8 mouse cellular contexts compared by ENCODE assay signal in the genomic region with DNA sequence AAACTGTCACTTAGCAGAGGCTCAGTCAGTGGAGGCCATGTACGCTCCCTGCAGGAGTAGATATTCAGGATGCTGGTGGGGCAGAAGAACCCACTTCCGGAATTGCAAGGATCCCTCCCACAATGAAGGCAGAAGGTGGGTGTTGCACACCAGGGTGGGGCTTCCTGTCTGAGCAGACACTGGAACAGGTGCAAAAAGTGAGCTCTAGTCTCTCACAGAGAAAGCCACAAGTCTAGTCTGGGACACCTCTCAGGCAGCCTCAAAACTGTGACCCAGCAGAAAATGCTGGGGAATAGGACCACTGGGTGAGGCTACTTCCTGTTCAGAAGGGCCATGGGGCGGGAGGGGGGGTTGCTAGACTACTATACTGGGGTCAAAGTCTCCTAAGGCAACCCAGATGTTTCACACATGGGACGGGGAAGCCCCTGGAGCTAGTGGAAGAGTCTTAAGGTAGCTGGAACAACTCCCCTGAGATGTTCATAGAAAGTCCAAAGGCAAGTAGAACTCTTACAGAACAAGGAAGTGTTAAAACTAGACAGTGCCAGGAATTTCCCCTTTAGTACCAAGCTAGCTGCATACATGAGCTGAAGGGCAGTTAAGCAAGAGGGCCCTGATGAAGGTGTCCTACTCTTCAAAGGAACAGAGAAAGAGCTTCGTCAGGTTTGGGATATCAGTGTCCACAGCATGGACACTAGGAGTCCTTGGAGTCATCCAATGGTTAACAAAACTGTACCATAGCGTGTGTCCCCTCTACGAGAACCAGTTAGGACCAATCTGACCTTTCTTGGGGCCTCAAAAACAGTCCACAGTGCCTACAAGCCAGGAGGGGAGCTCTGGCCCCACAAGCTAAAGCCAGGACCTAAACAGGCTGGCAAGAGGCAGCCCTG. TPM values are rescaled to one million over a fixed set of nuclear protein-coding genes. Genes with fewer than 3 reads are reported as not detected.
A peak's percentile ranks its signal among the peaks of the same experiment; 100 is the strongest.
DNase-seq lines count a peak whose midpoint lies in the region; ATAC-seq and TF ChIP-seq lines count a peak whose summit lies in the region.

No protein-coding gene starts in this region.

- H3K9me3 ChIP-seq in kidney, embryonic 16.5 days (ENCODE audit: low read length) = no peaks in the 10 kb centered on the region
- H3K9me3 ChIP-seq in liver, embryonic 15.5 days (replicated peaks) = no peaks in the 10 kb centered on the region
- H3K9me3 ChIP-seq in stomach, postnatal 0 days (ENCODE audit: control insufficient read depth, low read length) = no peaks in the 10 kb centered on the region

- H3K27ac ChIP-seq in kidney, embryonic 16.5 days (ENCODE audit: low read length) = peak overlapping the region; percentile 6; the same call in 1 of the 2 replicates
- H3K27ac ChIP-seq in liver, embryonic 15.5 days (replicated peaks) = peak overlapping the region; percentile 24
- peak overlapping the region; percentile 76 for H3K27ac ChIP-seq in stomach, postnatal 0 days (replicated peaks)
- no peak overlapping the region for H3K27ac ChIP-seq in cerebellum, adult 2 months (ENCODE audit: insufficient read depth, low read length)

- TF ChIP-seq POLR2A in cerebellum, adult 2 months (IDR thresholded peaks at IDR 0.05; ENCODE audit: borderline replicate concordance, insufficient read depth, low read length) = no peak

- H3K4me3 ChIP-seq in kidney, embryonic 16.5 days (ENCODE audit: low read length) = no peak overlapping the region
- no peak overlapping the region for H3K4me3 ChIP-seq in liver, embryonic 15.5 days (replicated peaks)
- no peak overlapping the region for H3K4me3 ChIP-seq in stomach, postnatal 0 days (ENCODE audit: low read depth, low read length)
- H3K4me3 ChIP-seq in cerebellum, adult 2 months (replicated peaks; ENCODE audit: insufficient read depth, low read depth, low read length) = no peak overlapping the region

- no peak overlapping the region for H3K9ac ChIP-seq in kidney, embryonic 16.5 days (replicated peaks; ENCODE audit: low read length)
- H3K9ac ChIP-seq in liver, embryonic 15.5 days = no peak overlapping the region
- H3K9ac ChIP-seq in stomach, postnatal 0 days (ENCODE audit: low read length) = peak overlapping the region; percentile 31

- no peaks in the 10 kb centered on the region for H3K27me3 ChIP-seq in kidney, embryonic 16.5 days (ENCODE audit: insufficient read depth, low read length)
- H3K27me3 ChIP-seq in liver, embryonic 15.5 days = no peaks in the 10 kb centered on the region
- H3K27me3 ChIP-seq in stomach, postnatal 0 days (ENCODE audit: control insufficient read depth, insufficient read depth, low read length) = no peaks in the 10 kb centered on the region
- H3K27me3 ChIP-seq in cerebellum, adult 2 months (ENCODE audit: control insufficient read depth, insufficient read depth, low read length) = no peaks in the 10 kb centered on the region

- peaks cover 36% of the 10 kb centered on the region for H3K4me1 ChIP-seq in kidney, embryonic 16.5 days (ENCODE audit: insufficient read depth, low read length)
- peaks cover 49% of the 10 kb centered on the region for H3K4me1 ChIP-seq in liver, embryonic 15.5 days (replicated peaks)
- H3K4me1 ChIP-seq in stomach, postnatal 0 days (replicated peaks; ENCODE audit: control insufficient read depth, insufficient read depth) = peaks cover 24% of the 10 kb centered on the region
- H3K4me1 ChIP-seq in cerebellum, adult 2 months (ENCODE audit: control insufficient read depth, insufficient read depth, low read length) = peaks cover 85% of the 10 kb centered on the region

- TF ChIP-seq CTCF in stomach, postnatal 0 days (IDR thresholded peaks at IDR 0.05; ENCODE audit: low read depth) = no peak
- no peak for TF ChIP-seq CTCF in cerebellum, adult 2 months (IDR thresholded peaks at IDR 0.05; ENCODE audit: borderline replicate concordance, insufficient read depth, low read depth, low read length)

- no peak for TF ChIP-seq EP300 in stomach, postnatal 0 days (optimal IDR thresholded peaks at IDR 0.05)

- H3K4me2 ChIP-seq in kidney, embryonic 16.5 days (replicated peaks; ENCODE audit: low read depth, low read length) = no peak overlapping the region
- H3K4me2 ChIP-seq in liver, embryonic 15.5 days = peak overlapping the region; percentile 23
- no peak overlapping the region for H3K4me2 ChIP-seq in stomach, postnatal 0 days (replicated peaks; ENCODE audit: low read depth)

- peaks cover 20% of the 10 kb centered on the region for H3K36me3 ChIP-seq in kidney, embryonic 16.5 days (ENCODE audit: insufficient read depth, low read length)
- peaks cover 15% of the 10 kb centered on the region for H3K36me3 ChIP-seq in liver, embryonic 15.5 days (replicated peaks)
- peaks cover 17% of the 10 kb centered on the region for H3K36me3 ChIP-seq in stomach, postnatal 0 days (ENCODE audit: control insufficient read depth, insufficient read depth, low read length)

- ATAC-seq in kidney, embryonic 16.5 days (ENCODE audit: low FRiP score, low TSS enrichment) = no peak
- peak; percentile 90 for ATAC-seq in activated CD4-positive, CD25-positive, alpha-beta regulatory T cell, adult 4 months
- peak; percentile 18; the same call in 1 of the 2 replicates for ATAC-seq in liver, embryonic 15.5 days (ENCODE audit: insufficient read depth)
- ATAC-seq in stomach, postnatal 0 days (ENCODE audit: low FRiP score, low TSS enrichment) = peak; percentile 6; the same call in 1 of the 2 replicates

- WGBS in kidney, embryonic 16.5 days = 54% methylated on average over 7 of the region's 7 CpGs
- WGBS in liver, embryonic 15.5 days (ENCODE audit: insufficient replicate concordance) = 20% methylated on average over 7 of the region's 7 CpGs
- 47% methylated on average over 7 of the region's 7 CpGs for WGBS in stomach, postnatal 0 days
- WGBS in cerebellum, adult 2 months = 53% methylated on average over 7 of the region's 7 CpGs

- no peak for DNase-seq in kidney, postnatal 14 days
- peak; percentile 47 for DNase-seq in stomach, postnatal 0 days (ENCODE audit: low spot score)
- DNase-seq in cerebellum, adult 2 months = no peak
- DNase-seq in cerebellum, postnatal 10 days = no peak
- no peak for DNase-seq in frontal cortex, postnatal 36 days (ENCODE audit: low spot score in 2 of 2)

RNA-seq across cellular contexts. Expression of gene Ski, which starts 59.7 kb away (rescaled TPM):
- polyA plus RNA-seq in kidney, embryonic 16.5 days (2015; fragmentation: Nextera tagmentation; extraction: Ambion mirVana) = 14.5 and 15.9 TPM in 2 replicates
- polyA plus RNA-seq in activated CD4-positive, CD25-positive, alpha-beta regulatory T cell, adult 4 months (2017; shearing (Covaris generic)) = 10 to 100 TPM; 24.7 to 25.0 TPM
- polyA plus RNA-seq in liver, embryonic 15.5 days (2015; fragmentation: Nextera tagmentation; extraction: Ambion mirVana) = 2.1 and 2.6 TPM in 2 replicates
- polyA plus RNA-seq in stomach, postnatal 0 days (2015; fragmentation: Nextera tagmentation; extraction: Ambion mirVana) = 9.7 and 10.8 TPM in 2 replicates
- polyA plus RNA-seq in cerebellum, adult 2 months (2012; rRNA removed) = 87.2 and 106 TPM in 2 replicates
